Mouse (Mus musculus) ES-E14 (cell line): Measurements from ENCODE around the gene Rfc2. TPM values are rescaled to one million over a fixed set of nuclear protein-coding genes. Genes with fewer than 3 reads are reported as not detected.
A peak's percentile ranks its signal among the peaks of the same experiment; 100 is the strongest.

Experiments used
- DNase-seq: peaks from one replicate; pipeline ENCODE4 v3.0.0-alpha.2; 2013; ENCODE audit warnings: low read depth, low spot score
- H3K27ac ChIP-seq: 2 replicates; pipeline ENCODE4 v1.5.1; 2012; ENCODE audit warnings: low read depth, mild to moderate bottlenecking, low read length, moderate library complexity, mixed read lengths; ENCODE audit not compliant: poor library complexity, insufficient read depth, severe bottlenecking
- H3K36me3 ChIP-seq: 2 replicates; pipeline ENCODE4 v1.6.1; 2012; ENCODE audit warnings: mild to moderate bottlenecking, low read length, moderate library complexity, mixed read lengths; ENCODE audit not compliant: control insufficient read depth, poor library complexity, insufficient read depth, severe bottlenecking
- H3K4me1 ChIP-seq, 2 experiments: fragments of 150-350 bp in 1 of 2; sonication (generic) in 1 of 2; 2 replicates each; pipeline ENCODE4 v1.6.1; 2012; ENCODE audit warnings: low read length in 2 of 2, mild to moderate bottlenecking in 1 of 2, mixed read lengths in 1 of 2; ENCODE audit not compliant: control insufficient read depth in 2 of 2, insufficient read depth in 2 of 2, poor library complexity in 1 of 2
- H3K4me3 ChIP-seq, 2 experiments: fragments of 150-350 bp in 1 of 2; sonication (generic) in 1 of 2; 2 replicates each; pipeline ENCODE4 v1.5.1; 2012; ENCODE audit warnings: low read length in 2 of 2, low read depth in 1 of 2, mild to moderate bottlenecking in 1 of 2, mixed read lengths in 1 of 2; ENCODE audit not compliant: insufficient read depth in 1 of 2, poor library complexity in 1 of 2, severe bottlenecking in 1 of 2
- H3K9ac ChIP-seq: 2 replicates; pipeline ENCODE4 v1.6.1; 2012; ENCODE audit warnings: low read depth, mild to moderate bottlenecking, low read length, mixed read lengths; ENCODE audit not compliant: poor library complexity, insufficient read depth, severe bottlenecking
- H3K9me3 ChIP-seq: fragments of 150-350 bp; sonication (generic); 2 replicates; pipeline ENCODE4 v1.6.1; 2012; ENCODE audit warnings: low read depth, mild to moderate bottlenecking, low read length; ENCODE audit not compliant: control insufficient read depth, insufficient read depth
- CHD2 ChIP-seq: IDR thresholded peaks from 2 replicates; pipeline ENCODE4 v1.6.1; 2014; ENCODE audit warnings: mild to moderate bottlenecking, low read depth, low read length, inconsistent platforms
- HCFC1 ChIP-seq: IDR thresholded peaks from 2 replicates; pipeline ENCODE4 v1.6.1; 2012; ENCODE audit warnings: low read length, inconsistent platforms, borderline replicate concordance; ENCODE audit not compliant: insufficient read depth
- MAFK ChIP-seq: IDR thresholded peaks from 2 replicates; pipeline ENCODE4 v1.6.1; 2014; ENCODE audit warnings: mild to moderate bottlenecking, low read depth, low read length, inconsistent platforms; ENCODE audit not compliant: insufficient read depth
- ZC3H11A ChIP-seq: IDR thresholded peaks from 2 replicates; pipeline ENCODE4 v1.6.1; 2012; ENCODE audit warnings: low read depth, mild to moderate bottlenecking, inconsistent platforms, low read length, borderline replicate concordance
- ZNF384 ChIP-seq: IDR thresholded peaks from 2 replicates; pipeline ENCODE4 v1.6.1; 2012; ENCODE audit warnings: low read depth, low read length, inconsistent platforms
- in situ Hi-C, 2 experiments: fragments of 600-800 bp; cut with MboI; formaldehyde crosslinking; loops; one replicate each; pipeline ENCODE4 v1.15.1; 2025; ENCODE audit warnings: low sequenced_read_pairs in 2 of 2, inconsistent platforms in 1 of 2; ENCODE audit not compliant: unreplicated experiment in 2 of 2
- total RNA-seq: library from RNA; depleted of rRNA; stranded (reverse); fragments of 300-350 nt; gene quantifications from 2 replicates; pipeline ENCODE4 v1.2.3, GENCODE M21; 2012

Rfc2 gene
- total RNA-seq, 1 experiment = 168 TPM

- Histone ChIP-seq H3K9ac (no peak overlapping the region), H3K9me3 (no peaks in the 10 kb centered on the region), H3K4me1 (peaks cover 3 to 9% of the 10 kb centered on the region in 2 experiments; a peak in 3 of 4 replicates), H3K27ac (no peak overlapping the region), H3K4me3 (no peak overlapping the region), H3K36me3 (peaks cover 37% of the 10 kb centered on the region)
- TF ChIP-seq CHD2 = no peak
- no peak for TF ChIP-seq ZNF384
- no peak for TF ChIP-seq HCFC1
- no peak for TF ChIP-seq MAFK
- TF ChIP-seq ZC3H11A = no peak
- in situ Hi-C loops = no loop called here
- no peak for DNase-seq
Observed at GRCm38 (mm10) chr5:134630835-134631234, 49.7 kb downstream of the Rfc2 start.

- peaks cover 28% of the 10 kb centered on the region for H3K36me3 ChIP-seq
- no peak for TF ChIP-seq ZC3H11A
- no peak for TF ChIP-seq MAFK
- no peak for TF ChIP-seq CHD2
- no peak for TF ChIP-seq ZNF384
- no peak for TF ChIP-seq HCFC1
- H3K27ac ChIP-seq = no peak overlapping the region
- H3K4me1 ChIP-seq = peaks cover 5 to 11% of the 10 kb centered on the region in 2 experiments; a peak in 3 of 4 replicates
- no peak for DNase-seq
- H3K9ac ChIP-seq = no peak overlapping the region
- no peaks in the 10 kb centered on the region for H3K9me3 ChIP-seq
- in situ Hi-C loops = no loop called here
- no peak overlapping the region for H3K4me3 ChIP-seq
Observed at GRCm38 (mm10) chr5:134632841-134633240, 51.7 kb downstream of the Rfc2 start.

GRCm38 (mm10) chr5:134637820-134638367 is 56.7 kb downstream of the Rfc2 start:
- in situ Hi-C loops = no loop called here
- Histone ChIP-seq H3K36me3 (peaks cover 18% of the 10 kb centered on the region), H3K9me3 (no peaks in the 10 kb centered on the region), H3K4me1 (peaks cover 7 to 8% of the 10 kb centered on the region in 2 experiments; a peak in 3 of 4 replicates), H3K9ac (peak overlapping the region; percentile 99), H3K4me3 (peak overlapping the region; percentile 90 to 94), H3K27ac (no peak overlapping the region)
- no peak for DNase-seq
- TF ChIP-seq ZC3H11A (no peak), HCFC1 (no peak), MAFK (no peak), CHD2 (no peak), ZNF384 (no peak)

- no peaks in the 10 kb centered on the region for H3K9me3 ChIP-seq
- TF ChIP-seq CHD2 = no peak
- TF ChIP-seq MAFK = no peak
- TF ChIP-seq HCFC1 = no peak; the same call in 1 of the 2 replicates
- TF ChIP-seq ZC3H11A = no peak
- no peak for TF ChIP-seq ZNF384
- H3K9ac ChIP-seq = peak overlapping the region; percentile 99
- no peak for DNase-seq
- peak overlapping the region; percentile 95 for H3K27ac ChIP-seq
- peaks cover 11% of the 10 kb centered on the region for H3K36me3 ChIP-seq
- H3K4me3 ChIP-seq = peak overlapping the region; percentile 90 to 94
- peaks cover 2 to 7% of the 10 kb centered on the region in 2 experiments; a peak in 2 of 4 replicates for H3K4me1 ChIP-seq
- in situ Hi-C loops = no loop called here
Observed at GRCm38 (mm10) chr5:134638461-134639268, 57.5 kb downstream of the Rfc2 start.
